Mouse (Mus musculus) yolk sac, embryonic 10.5 days (tissue): ENCODE measurements at regions not wholly inside any gene's neighbourhood (a gene's known extent, or its start where the extent isn't known, plus 50 kb on each side); places are given as distances from the start of the nearest gene placed in this dataset.

Source experiments
- DNase-seq: peaks from one replicate; pipeline ENCODE4 v3.0.0-alpha.2; 2017; ENCODE audit warnings: low spot score

- no peak for DNase-seq
Measured at GRCm38 (mm10) chr13:72803374-72803773, 174.8 kb downstream of the Irx2 start.

GRCm38 (mm10) chr13:72809226-72809625, 180.6 kb downstream of the Irx2 start:
- DNase-seq, result no peak

- no peak for DNase-seq
Measured at GRCm38 (mm10) chr13:72810626-72811025, 182.0 kb downstream of the Irx2 start.

- no peak for DNase-seq
Measured at GRCm38 (mm10) chr13:72814616-72815015, 186.0 kb downstream of the Irx2 start.

GRCm38 (mm10) chr13:72815236-72815932, 186.8 kb downstream of the Irx2 start:
- peak; percentile 2 for DNase-seq

- DNase-seq, result peak; percentile 4
Measured at GRCm38 (mm10) chr13:72815933-72816553, 187.4 kb downstream of the Irx2 start.

- DNase-seq, result no peak
Measured at GRCm38 (mm10) chr13:72816856-72817255, 188.2 kb downstream of the Irx2 start.

- DNase-seq, result no peak
Measured at GRCm38 (mm10) chr13:72817521-72817920, 188.9 kb downstream of the Irx2 start.

- no peak for DNase-seq
Measured at GRCm38 (mm10) chr13:72817930-72818329, 189.3 kb downstream of the Irx2 start.

- no peak for DNase-seq
Measured at GRCm38 (mm10) chr13:72826613-72827012, 198.0 kb downstream of the Irx2 start.

GRCm38 (mm10) chr13:72829331-72829730, 200.7 kb downstream of the Irx2 start:
- DNase-seq, result no peak

- peak; percentile 29 for DNase-seq
Measured at GRCm38 (mm10) chr13:72833326-72833725, 204.7 kb downstream of the Irx2 start.

GRCm38 (mm10) chr13:72837016-72837415, 208.4 kb downstream of the Irx2 start:
- no peak for DNase-seq

GRCm38 (mm10) chr13:72848097-72848496, 219.5 kb downstream of the Irx2 start:
- DNase-seq, result no peak

- no peak for DNase-seq
Measured at GRCm38 (mm10) chr13:72849841-72850240, 221.2 kb downstream of the Irx2 start.

- no peak for DNase-seq
Measured at GRCm38 (mm10) chr13:72852896-72853295, 224.3 kb downstream of the Irx2 start.

GRCm38 (mm10) chr13:72875921-72876320, 247.3 kb downstream of the Irx2 start:
- DNase-seq, result no peak

- DNase-seq, result no peak
Measured at GRCm38 (mm10) chr13:72894982-72895381, 266.4 kb downstream of the Irx2 start.

GRCm38 (mm10) chr13:72902576-72902975, 274.0 kb downstream of the Irx2 start:
- DNase-seq, result peak; percentile 26

GRCm38 (mm10) chr13:72918895-72919294, 290.3 kb downstream of the Irx2 start:
- no peak for DNase-seq

- no peak for DNase-seq
Measured at GRCm38 (mm10) chr13:72920368-72920767, 291.7 kb downstream of the Irx2 start.

- DNase-seq, result no peak
Measured at GRCm38 (mm10) chr13:72924560-72925135, 296.0 kb downstream of the Irx2 start.

GRCm38 (mm10) chr13:72937246-72937645, 308.6 kb downstream of the Irx2 start:
- DNase-seq, result no peak
